Mouse (Mus musculus): ENCODE results near the gene Tspan2. TPM values are rescaled to one million over a fixed set of nuclear protein-coding genes. Genes with fewer than 3 reads are reported as not detected.

Tspan2 gene
- polyA plus RNA-seq, 1 experiment = 7.8 TPM

- no peak for DNase-seq (ENCODE audit: low read depth)
Observed at GRCm38 (mm10) chr3:102764850-102765249, 30.5 kb downstream of the Tspan2 start.

GRCm38 (mm10) chr3:102773018-102773417 is 38.7 kb downstream of the Tspan2 start:
- no peak for DNase-seq (ENCODE audit: low read depth)

- DNase-seq (ENCODE audit: low read depth) = no peak
Observed at GRCm38 (mm10) chr3:102782618-102783017, 48.3 kb downstream of the Tspan2 start, which contains the start of gene Tshb. Tshb (minus strand) TSS chr3:102782718.

- DNase-seq (ENCODE audit: low read depth) = no peak
Observed at GRCm38 (mm10) chr3:102787369-102787768, 53.0 kb downstream of the Tspan2 start.

- no peak for DNase-seq (ENCODE audit: low read depth)
Observed at GRCm38 (mm10) chr3:102803937-102804336, 69.6 kb downstream of the Tspan2 start.

GRCm38 (mm10) chr3:102842386-102842785 is 108.1 kb downstream of the Tspan2 start:
- no peak for DNase-seq (ENCODE audit: low read depth)

- no peak for DNase-seq (ENCODE audit: low read depth)
Observed at GRCm38 (mm10) chr3:102848661-102849060, 114.3 kb downstream of the Tspan2 start.

Other genes starting within 250 kb of the Tspan2 start
- gene Tshb, start 48.2 kb downstream of the Tspan2 start, polyA plus RNA-seq (2012; rRNA removed) = 0.01 TPM in 1 of 2 replicates, not detected in the other
- not detected in 2 replicates for gene Sycp1, start 201.6 kb downstream of the Tspan2 start, polyA plus RNA-seq (2012; rRNA removed)
- gene Nr1h5, start 229.6 kb downstream of the Tspan2 start, polyA plus RNA-seq (2012; rRNA removed) = 0.13 and 0.14 TPM in 2 replicates

Measured in gonadal fat pad, adult 2 months (tissue).